Mouse (Mus musculus) embryonic fibroblast, embryonic 13.5 days (primary cell): ENCODE measurements at regions not wholly inside any gene's neighbourhood (a gene's known extent, or its start where the extent isn't known, plus 50 kb on each side); places are given as distances from the start of the nearest gene placed in this dataset.

ENCODE experiments used
- CTCF ChIP-seq: IDR thresholded peaks from 2 replicates; pipeline ENCODE4 v1.5.1; 2011; ENCODE audit warnings: mild to moderate bottlenecking, control low read depth, low read length, moderate library complexity, borderline replicate concordance; ENCODE audit not compliant: insufficient read depth
- POLR2A ChIP-seq: IDR thresholded peaks from 2 replicates; pipeline ENCODE4 v1.6.1; 2011; ENCODE audit warnings: low read depth, mild to moderate bottlenecking, control low read depth, low read length, moderate library complexity

GRCm38 (mm10) chr16:5310736-5311135, 55.0 kb upstream of the Eef2kmt start:
- no peak for TF ChIP-seq CTCF
- TF ChIP-seq POLR2A = no peak
